Mouse (Mus musculus): Measurements from ENCODE around the gene Klri1. TPM values are rescaled to one million over a fixed set of nuclear protein-coding genes. Genes with fewer than 3 reads are reported as not detected.
"Not testable (repeated sequence)": the region's sequence is repeated elsewhere in the genome, so short reads cannot be mapped to it uniquely, and the experiment has no call there.

The Klri1 gene
- not detected in 2 replicates for polyA plus RNA-seq (2016; fragmentation: Nextera tagmentation; extraction: Ambion mirVana)

GRCm38 (mm10) chr6:129717032-129717431 is at the start of gene Klri1:
TSS of gene Klri1 (minus strand) at chr6:129717132.
- H3K27ac ChIP-seq (ENCODE audit: poor library complexity, severe bottlenecking), result no peak within 1 kb of the TSS
- no peaks in the 10 kb centered on the region for H3K4me1 ChIP-seq (replicated peaks)
- H3K4me3 ChIP-seq, result no peak within 1 kb of the TSS
- H3K9ac ChIP-seq, result no peak within 1 kb of the TSS
- no peaks in the 10 kb centered on the region for H3K9me3 ChIP-seq (replicated peaks)
- no peak for ATAC-seq (ENCODE audit: insufficient number of reproducible peaks, low FRiP score)
- no peaks in the 10 kb centered on the region for H3K27me3 ChIP-seq (replicated peaks)
- WGBS, result 72% methylated on average over 4 of the region's 4 CpGs
- H3K36me3 ChIP-seq, result no peaks in the 10 kb centered on the region
- no peak within 1 kb of the TSS for H3K4me2 ChIP-seq

- ATAC-seq (ENCODE audit: insufficient number of reproducible peaks, low FRiP score), result no peak
- WGBS, result 73% methylated on average over 3 of the region's 3 CpGs
Measured at GRCm38 (mm10) chr6:129747654-129748032, 30.7 kb upstream of the Klri1 start.

GRCm38 (mm10) chr6:129747016-129747653 is 30.2 kb upstream of the Klri1 start:
- Histone ChIP-seq H3K4me2 (no peak overlapping the region), H3K36me3 (no peaks in the 10 kb centered on the region), H3K27me3 (replicated peaks) (no peaks in the 10 kb centered on the region), H3K4me3 (no peak overlapping the region), H3K27ac (ENCODE audit: poor library complexity, severe bottlenecking) (no peak overlapping the region), H3K9me3 (replicated peaks) (peaks cover 10% of the 10 kb centered on the region), H3K9ac (no peak overlapping the region), H3K4me1 (replicated peaks) (no peaks in the 10 kb centered on the region)
- no peak for ATAC-seq (ENCODE audit: insufficient number of reproducible peaks, low FRiP score)
- 72% methylated on average over 4 of the region's 4 CpGs for WGBS

More at GRCm38 (mm10) chr6:129747654-129748032, 30.7 kb upstream of the Klri1 start:
- Histone ChIP-seq H3K4me2 (no peak overlapping the region), H3K27me3 (replicated peaks) (no peaks in the 10 kb centered on the region), H3K9me3 (replicated peaks) (peaks cover 10% of the 10 kb centered on the region), H3K9ac (no peak overlapping the region), H3K36me3 (no peaks in the 10 kb centered on the region), H3K4me1 (replicated peaks) (no peaks in the 10 kb centered on the region), H3K27ac (ENCODE audit: poor library complexity, severe bottlenecking) (no peak overlapping the region), H3K4me3 (no peak overlapping the region)

- Histone ChIP-seq H3K9ac (no peak overlapping the region), H3K4me2 (no peak overlapping the region), H3K27ac (ENCODE audit: poor library complexity, severe bottlenecking) (no peak overlapping the region), H3K9me3 (replicated peaks) (peaks cover 10% of the 10 kb centered on the region), H3K27me3 (replicated peaks) (no peaks in the 10 kb centered on the region), H3K36me3 (no peaks in the 10 kb centered on the region), H3K4me1 (replicated peaks) (no peaks in the 10 kb centered on the region), H3K4me3 (no peak overlapping the region)
- 60% methylated on average over 3 of the region's 3 CpGs for WGBS
- no peak for ATAC-seq (ENCODE audit: insufficient number of reproducible peaks, low FRiP score)
Measured at GRCm38 (mm10) chr6:129746151-129746550, 29.2 kb upstream of the Klri1 start.

- Histone ChIP-seq H3K9me3 (replicated peaks) (no peaks in the 10 kb centered on the region), H3K27ac (ENCODE audit: poor library complexity, severe bottlenecking) (no peak within 1 kb of the TSS), H3K4me2 (no peak within 1 kb of the TSS), H3K9ac (no peak within 1 kb of the TSS), H3K4me1 (replicated peaks) (no peaks in the 10 kb centered on the region), H3K4me3 (no peak within 1 kb of the TSS), H3K27me3 (replicated peaks) (no peaks in the 10 kb centered on the region), H3K36me3 (no peaks in the 10 kb centered on the region)
- WGBS, result 64% methylated on average over 2 of the region's 2 CpGs
- no peak for ATAC-seq (ENCODE audit: insufficient number of reproducible peaks, low FRiP score)
Measured at GRCm38 (mm10) chr6:129740069-129740721, 23.3 kb upstream of the Klri1 start, which contains the start of gene Klri2. TSS of gene Klri2 (minus strand) at chr6:129740484.

- no peak for ATAC-seq (ENCODE audit: insufficient number of reproducible peaks, low FRiP score)
- Histone ChIP-seq H3K36me3 (no peaks in the 10 kb centered on the region), H3K4me2 (no peak overlapping the region), H3K27ac (ENCODE audit: poor library complexity, severe bottlenecking) (no peak overlapping the region), H3K27me3 (replicated peaks) (no peaks in the 10 kb centered on the region), H3K9ac (no peak overlapping the region), H3K4me3 (no peak overlapping the region), H3K9me3 (replicated peaks) (no peaks in the 10 kb centered on the region), H3K4me1 (replicated peaks) (no peaks in the 10 kb centered on the region)
Measured at GRCm38 (mm10) chr6:129736414-129736813, 19.5 kb upstream of the Klri1 start.

- no peaks in the 10 kb centered on the region for H3K9me3 ChIP-seq (replicated peaks)
- no peaks in the 10 kb centered on the region for H3K4me1 ChIP-seq (replicated peaks)
- no peak overlapping the region for H3K4me2 ChIP-seq
- H3K36me3 ChIP-seq, result no peaks in the 10 kb centered on the region
- no peaks in the 10 kb centered on the region for H3K27me3 ChIP-seq (replicated peaks)
- H3K4me3 ChIP-seq, result no peak overlapping the region
- no peak overlapping the region for H3K9ac ChIP-seq
- WGBS, result 71% methylated on average over 1 of the region's 1 CpGs
- ATAC-seq (ENCODE audit: insufficient number of reproducible peaks, low FRiP score), result no peak
- no peak overlapping the region for H3K27ac ChIP-seq (ENCODE audit: poor library complexity, severe bottlenecking)
Measured at GRCm38 (mm10) chr6:129727237-129727636, 10.3 kb upstream of the Klri1 start.

- no peak overlapping the region for H3K9ac ChIP-seq
- H3K4me1 ChIP-seq (replicated peaks), result no peaks in the 10 kb centered on the region
- no peak overlapping the region for H3K27ac ChIP-seq (ENCODE audit: poor library complexity, severe bottlenecking)
- H3K27me3 ChIP-seq (replicated peaks), result no peaks in the 10 kb centered on the region
- no peak overlapping the region for H3K4me3 ChIP-seq
- WGBS, result 74% methylated on average over 1 of the region's 1 CpGs
- ATAC-seq (ENCODE audit: insufficient number of reproducible peaks, low FRiP score), result no peak
- no peak overlapping the region for H3K4me2 ChIP-seq
- H3K36me3 ChIP-seq, result no peaks in the 10 kb centered on the region
- H3K9me3 ChIP-seq (replicated peaks), result no peaks in the 10 kb centered on the region
Measured at GRCm38 (mm10) chr6:129721390-129721789, 4.5 kb upstream of the Klri1 start.

- ATAC-seq (ENCODE audit: insufficient number of reproducible peaks, low FRiP score), result no peak
- 43% methylated on average over 3 of the region's 3 CpGs for WGBS
- no peaks in the 10 kb centered on the region for H3K4me1 ChIP-seq (replicated peaks)
- H3K36me3 ChIP-seq, result no peaks in the 10 kb centered on the region
- no peak overlapping the region for H3K9ac ChIP-seq
- H3K27ac ChIP-seq (ENCODE audit: poor library complexity, severe bottlenecking), result no peak overlapping the region
- H3K27me3 ChIP-seq (replicated peaks), result no peaks in the 10 kb centered on the region
- no peak overlapping the region for H3K4me3 ChIP-seq
- no peaks in the 10 kb centered on the region for H3K9me3 ChIP-seq (replicated peaks)
- no peak overlapping the region for H3K4me2 ChIP-seq
Measured at GRCm38 (mm10) chr6:129720487-129720886, 3.6 kb upstream of the Klri1 start.

GRCm38 (mm10) chr6:129713566-129713965 is 3.4 kb downstream of the Klri1 start:
- WGBS, result 26% methylated on average over 1 of the region's 1 CpGs
- Histone ChIP-seq H3K4me2 (no peak overlapping the region), H3K27ac (ENCODE audit: poor library complexity, severe bottlenecking) (no peak overlapping the region), H3K27me3 (replicated peaks) (no peaks in the 10 kb centered on the region), H3K9me3 (replicated peaks) (0 out of 2 replicates have a peak, but pooled peaks cover 5% of the 10 kb centered on the region), H3K4me3 (no peak overlapping the region), H3K36me3 (no peaks in the 10 kb centered on the region), H3K9ac (no peak overlapping the region), H3K4me1 (replicated peaks) (no peaks in the 10 kb centered on the region)
- ATAC-seq (ENCODE audit: insufficient number of reproducible peaks, low FRiP score), result no peak

GRCm38 (mm10) chr6:129691436-129691835 is 25.5 kb downstream of the Klri1 start:
- H3K27me3 ChIP-seq (replicated peaks); H3K27ac ChIP-seq (ENCODE audit: poor library complexity, severe bottlenecking); H3K9ac ChIP-seq; H3K36me3 ChIP-seq; H3K4me3 ChIP-seq; ATAC-seq (ENCODE audit: insufficient number of reproducible peaks, low FRiP score); H3K4me1 ChIP-seq (replicated peaks); H3K9me3 ChIP-seq (replicated peaks); H3K4me2 ChIP-seq: not testable (repeated sequence)
- 50% methylated on average over 10 of the region's 10 CpGs for WGBS

Measured in heart, embryonic 12.5 days (tissue).